Mouse (Mus musculus): Measurements from ENCODE around the gene Lmntd1. TPM values are rescaled to one million over a fixed set of nuclear protein-coding genes. Genes with fewer than 3 reads are reported as not detected.

The Lmntd1 gene
- polyA plus RNA-seq, 2 experiments: 0.79 to 0.88 TPM

DNA sequence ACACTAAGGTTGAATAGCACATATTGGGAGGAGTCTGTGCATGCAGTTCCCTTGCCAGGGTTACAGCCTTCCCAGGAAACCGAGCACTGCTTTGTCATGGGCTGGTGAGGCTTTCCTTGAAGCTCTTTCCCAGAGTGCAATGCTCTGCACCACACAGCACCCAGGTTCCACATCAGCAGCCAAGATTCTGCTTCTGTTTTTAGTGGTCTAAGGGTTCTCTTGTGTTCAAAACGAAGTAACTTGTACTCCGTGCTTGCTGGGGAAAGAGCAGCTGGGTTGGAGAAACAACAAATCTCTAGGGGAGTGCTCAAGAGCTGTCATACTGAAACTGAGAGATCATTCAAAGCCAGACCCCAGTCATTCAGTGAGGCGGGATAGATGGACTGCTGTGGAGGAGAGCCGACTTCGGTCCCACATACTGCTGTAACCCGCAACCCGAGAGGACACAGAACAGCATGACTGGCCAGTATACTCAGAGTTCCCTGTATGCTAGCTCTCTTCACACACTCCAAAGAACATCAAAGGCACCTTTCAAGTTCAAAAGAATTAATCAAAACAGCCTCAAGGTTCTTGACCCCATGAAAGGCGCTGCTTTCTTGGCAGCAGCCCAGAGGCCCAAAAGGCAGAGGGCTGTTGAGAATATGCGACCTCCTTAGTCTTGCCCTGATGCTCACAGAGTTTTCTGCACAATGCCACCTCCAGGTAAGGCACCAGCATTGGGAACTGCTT is 35.5 kb downstream of the Lmntd1 start:
- no peak for DNase-seq (ENCODE audit: low spot score)
- peaks cover 8% of the 10 kb centered on the region for H3K4me1 ChIP-seq (ENCODE audit: control insufficient read depth, insufficient read depth, low read length)
- no peaks in the 10 kb centered on the region for H3K27me3 ChIP-seq (ENCODE audit: control insufficient read depth, insufficient read depth, low read length)
- no peak overlapping the region for H3K4me3 ChIP-seq (replicated peaks; ENCODE audit: low read length)
- H3K36me3 ChIP-seq (ENCODE audit: control insufficient read depth, insufficient read depth, low read length): no peaks in the 10 kb centered on the region
- TF ChIP-seq POLR2A (IDR thresholded peaks at IDR 0.05; ENCODE audit: borderline replicate concordance, extremely low read depth, insufficient read depth, insufficient read length): no peak
- no peaks in the 10 kb centered on the region for H3K9me3 ChIP-seq (ENCODE audit: control insufficient read depth, low read length)
- no peak for ATAC-seq (ENCODE audit: low FRiP score, low read depth)
- 26% methylated on average over 10 of the region's 10 CpGs for WGBS
- no peak overlapping the region for H3K4me2 ChIP-seq (replicated peaks; ENCODE audit: low read depth, low read length, severe bottlenecking)
- no peak overlapping the region for H3K27ac ChIP-seq (replicated peaks; ENCODE audit: low read depth, low read length)
- no peak overlapping the region for H3K9ac ChIP-seq (ENCODE audit: low read depth, low read length, severe bottlenecking)

DNA sequence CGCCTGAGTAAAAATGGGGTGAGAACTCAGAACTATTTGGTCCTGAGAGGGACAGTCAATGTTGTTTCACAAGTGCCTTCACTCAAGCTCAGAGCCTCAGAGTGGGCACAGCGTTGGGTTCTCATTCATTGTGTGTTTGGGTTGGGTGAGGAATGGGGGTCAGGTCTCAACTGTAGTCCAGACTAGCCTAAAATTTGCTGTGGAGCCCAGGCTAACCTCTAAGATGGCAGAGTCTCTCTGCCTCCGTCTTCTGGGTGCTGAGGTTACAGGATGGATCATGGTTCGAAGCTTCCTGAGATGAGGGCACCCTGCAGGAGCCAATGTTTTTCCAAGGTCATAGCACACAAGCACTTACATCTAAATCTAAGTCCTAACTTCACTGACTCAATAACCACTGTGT is 37.4 kb downstream of the Lmntd1 start:
- no peak for DNase-seq (ENCODE audit: low spot score)
- WGBS: 97% methylated on average over 4 of the region's 4 CpGs
- TF ChIP-seq POLR2A (IDR thresholded peaks at IDR 0.05; ENCODE audit: borderline replicate concordance, extremely low read depth, insufficient read depth, insufficient read length): no peak

DNA sequence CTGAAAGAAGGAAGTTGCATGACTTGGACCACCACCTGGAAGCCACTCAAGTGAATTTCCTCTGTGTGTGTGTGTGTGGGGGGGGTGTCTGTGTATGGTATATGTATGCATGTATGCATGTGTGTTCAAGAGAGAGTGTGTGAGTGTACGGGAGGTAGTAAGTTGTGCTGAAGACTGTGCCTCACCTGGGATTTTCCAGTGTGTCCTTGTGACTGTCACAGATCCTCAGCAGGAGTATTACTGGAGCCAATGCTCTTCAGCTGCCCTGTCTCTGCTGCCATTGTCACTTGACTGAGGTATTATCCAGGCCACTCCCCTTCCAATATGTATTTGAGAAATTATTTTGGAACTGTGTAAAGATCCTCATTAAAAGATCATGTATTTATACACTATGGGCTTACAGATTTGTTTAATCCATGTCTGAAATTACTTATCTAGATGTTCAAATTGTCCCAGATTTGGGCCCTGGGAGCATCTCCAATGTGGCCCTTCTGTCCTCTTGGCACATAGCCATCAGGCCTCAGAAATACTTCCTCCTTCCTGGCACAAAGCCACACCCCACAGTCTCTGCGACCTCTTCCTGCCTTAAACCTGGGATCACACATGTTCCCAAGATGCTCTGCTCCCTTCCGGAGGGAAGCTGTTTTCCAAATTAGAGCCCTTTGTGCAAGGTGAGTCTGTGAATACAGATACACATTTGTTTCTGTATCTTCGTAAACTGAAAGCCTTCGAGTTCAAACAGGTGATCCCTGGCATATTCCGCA is 40.7 kb downstream of the Lmntd1 start:
- ATAC-seq (ENCODE audit: low FRiP score, low read depth) (no peak), DNase-seq (ENCODE audit: low spot score) (no peak)
- no peaks in the 10 kb centered on the region for H3K9me3 ChIP-seq (ENCODE audit: control insufficient read depth, low read length)
- H3K4me1 ChIP-seq (ENCODE audit: control insufficient read depth, insufficient read depth, low read length): peaks cover 8% of the 10 kb centered on the region
- H3K27me3 ChIP-seq (ENCODE audit: control insufficient read depth, insufficient read depth, low read length): no peaks in the 10 kb centered on the region
- no peak overlapping the region for H3K9ac ChIP-seq (ENCODE audit: low read depth, low read length, severe bottlenecking)
- H3K27ac ChIP-seq (replicated peaks; ENCODE audit: low read depth, low read length): no peak overlapping the region
- no peak overlapping the region for H3K4me3 ChIP-seq (replicated peaks; ENCODE audit: low read length)
- H3K4me2 ChIP-seq (replicated peaks; ENCODE audit: low read depth, low read length, severe bottlenecking): no peak overlapping the region
- no peak for TF ChIP-seq POLR2A (IDR thresholded peaks at IDR 0.05; ENCODE audit: borderline replicate concordance, extremely low read depth, insufficient read depth, insufficient read length)
- no peaks in the 10 kb centered on the region for H3K36me3 ChIP-seq (ENCODE audit: control insufficient read depth, insufficient read depth, low read length)
- WGBS: 76% methylated on average over 6 of the region's 6 CpGs

More for the DNA sequence above, 37.4 kb downstream of the Lmntd1 start:
- Histone ChIP-seq H3K9ac (ENCODE audit: low read depth, low read length, severe bottlenecking) (no peak overlapping the region), H3K27me3 (ENCODE audit: control insufficient read depth, insufficient read depth, low read length) (no peaks in the 10 kb centered on the region), H3K9me3 (ENCODE audit: control insufficient read depth, low read length) (no peaks in the 10 kb centered on the region), H3K4me1 (ENCODE audit: control insufficient read depth, insufficient read depth, low read length) (peaks cover 8% of the 10 kb centered on the region), H3K36me3 (ENCODE audit: control insufficient read depth, insufficient read depth, low read length) (no peaks in the 10 kb centered on the region), H3K4me3 (replicated peaks; ENCODE audit: low read length) (no peak overlapping the region), H3K27ac (replicated peaks; ENCODE audit: low read depth, low read length) (no peak overlapping the region), H3K4me2 (replicated peaks; ENCODE audit: low read depth, low read length, severe bottlenecking) (no peak overlapping the region)
- ATAC-seq (ENCODE audit: low FRiP score, low read depth): no peak

DNA sequence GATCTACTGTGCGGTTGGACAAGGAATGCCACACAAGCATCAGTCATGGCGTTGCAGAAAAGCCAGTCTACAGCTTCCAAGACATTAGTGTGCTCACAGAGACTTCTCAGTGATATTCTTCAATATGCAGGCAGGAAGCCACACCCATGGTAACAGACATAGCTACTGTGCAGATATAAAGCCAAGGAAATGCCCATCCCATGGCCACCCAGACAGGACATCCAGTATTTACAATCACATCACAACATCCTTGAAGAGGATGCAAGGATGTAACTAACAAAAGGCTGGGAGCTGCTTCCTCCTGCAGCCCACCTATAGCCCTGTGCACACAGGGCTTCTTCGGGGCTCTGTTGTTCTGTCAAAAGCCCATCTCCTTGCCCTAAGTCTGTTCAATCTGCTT is 45.4 kb downstream of the Lmntd1 start:
- H3K27ac ChIP-seq (replicated peaks; ENCODE audit: low read depth, low read length): no peak overlapping the region
- H3K36me3 ChIP-seq (ENCODE audit: control insufficient read depth, insufficient read depth, low read length): no peaks in the 10 kb centered on the region
- TF ChIP-seq POLR2A (IDR thresholded peaks at IDR 0.05; ENCODE audit: borderline replicate concordance, extremely low read depth, insufficient read depth, insufficient read length): no peak

DNA sequence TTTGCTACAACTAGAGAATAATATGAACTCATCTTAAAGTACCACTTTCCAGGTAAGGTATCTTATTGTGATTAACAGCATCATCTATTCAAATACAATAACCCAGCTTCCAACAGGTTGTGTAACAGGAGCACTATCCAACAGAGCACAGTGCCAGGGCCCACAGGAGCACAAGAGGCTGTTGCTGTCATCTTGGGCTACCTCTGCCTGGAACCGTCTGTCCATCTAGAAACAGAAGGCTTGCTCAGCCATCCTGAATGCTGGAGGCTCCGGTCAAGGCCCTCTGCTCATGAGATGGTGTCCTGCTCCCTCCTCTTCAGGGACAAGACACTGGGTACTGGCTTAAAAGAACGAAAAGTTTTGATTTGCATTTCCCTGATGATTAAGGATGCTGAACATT is 46.3 kb downstream of the Lmntd1 start:
- ATAC-seq (ENCODE audit: low FRiP score, low read depth) (no peak), DNase-seq (ENCODE audit: low spot score) (no peak)
- WGBS: 87% methylated on average over 3 of the region's 3 CpGs
- Histone ChIP-seq H3K27me3 (ENCODE audit: control insufficient read depth, insufficient read depth, low read length) (no peaks in the 10 kb centered on the region), H3K27ac (replicated peaks; ENCODE audit: low read depth, low read length) (no peak overlapping the region), H3K36me3 (ENCODE audit: control insufficient read depth, insufficient read depth, low read length) (no peaks in the 10 kb centered on the region), H3K4me1 (ENCODE audit: control insufficient read depth, insufficient read depth, low read length) (peaks cover 9% of the 10 kb centered on the region), H3K4me2 (replicated peaks; ENCODE audit: low read depth, low read length, severe bottlenecking) (no peak overlapping the region), H3K4me3 (replicated peaks; ENCODE audit: low read length) (no peak overlapping the region), H3K9ac (ENCODE audit: low read depth, low read length, severe bottlenecking) (no peak overlapping the region), H3K9me3 (ENCODE audit: control insufficient read depth, low read length) (no peaks in the 10 kb centered on the region)
- no peak for TF ChIP-seq POLR2A (IDR thresholded peaks at IDR 0.05; ENCODE audit: borderline replicate concordance, extremely low read depth, insufficient read depth, insufficient read length)

More for the DNA sequence above, 45.4 kb downstream of the Lmntd1 start:
- H3K9ac ChIP-seq (ENCODE audit: low read depth, low read length, severe bottlenecking): no peak overlapping the region
- peaks cover 9% of the 10 kb centered on the region for H3K4me1 ChIP-seq (ENCODE audit: control insufficient read depth, insufficient read depth, low read length)
- no peak overlapping the region for H3K4me2 ChIP-seq (replicated peaks; ENCODE audit: low read depth, low read length, severe bottlenecking)
- ATAC-seq (ENCODE audit: low FRiP score, low read depth): no peak
- H3K27me3 ChIP-seq (ENCODE audit: control insufficient read depth, insufficient read depth, low read length): no peaks in the 10 kb centered on the region
- no peak overlapping the region for H3K4me3 ChIP-seq (replicated peaks; ENCODE audit: low read length)
- DNase-seq (ENCODE audit: low spot score): no peak
- no peaks in the 10 kb centered on the region for H3K9me3 ChIP-seq (ENCODE audit: control insufficient read depth, low read length)
- 90% methylated on average over 3 of the region's 3 CpGs for WGBS
